Mouse (Mus musculus) lung, adult 2 months (tissue): ENCODE measurements around the gene Tmem189. TPM values are rescaled to one million over a fixed set of nuclear protein-coding genes. Genes with fewer than 3 reads are reported as not detected.

Experiments
- DNase-seq: peaks from one replicate; pipeline ENCODE4 v3.0.0; 2022
- H3K4me1 ChIP-seq: fragments of 200-500 bp; 2 replicates; pipeline ENCODE4 v1.6.1; 2011; ENCODE audit warnings: low read length; ENCODE audit not compliant: control insufficient read depth, insufficient read depth
- H3K4me3 ChIP-seq: fragments of 200-500 bp; replicated peaks from 2 replicates; pipeline ENCODE3; 2011; ENCODE audit warnings: low read depth, mild to moderate bottlenecking, control low read depth, low read length; ENCODE audit errors: extremely low read depth
- CTCF ChIP-seq: fragments of 200-500 bp; IDR thresholded peaks from 2 replicates; pipeline ENCODE4 v1.5.1; 2011; ENCODE audit warnings: mild to moderate bottlenecking, low read length, control low read depth; ENCODE audit not compliant: insufficient read depth
- POLR2A ChIP-seq: fragments of 200-500 bp; IDR thresholded peaks from 2 replicates; pipeline ENCODE4 v1.6.1; 2011; ENCODE audit warnings: low read depth, mild to moderate bottlenecking, control low read depth, low read length, borderline replicate concordance; ENCODE audit errors: extremely low read depth
- whole genome bisulfite sequencing: fragments of 180-500 bp; shearing (Covaris S2); methylation state at CpG from one replicate; pipeline ENCODE4 v1.1.7; 2018; 5-methylcytosine and 5-hydroxymethylcytosine counted together
- polyA plus RNA-seq: library from polyadenylated mRNA; depleted of rRNA; stranded (reverse); fragments of >200 nt; gene quantifications from 2 replicates; pipeline ENCODE4 v1.2.3, GENCODE M21; 2012

Gene Tmem189
- polyA plus RNA-seq, 1 experiment, result 113 TPM

DNA sequence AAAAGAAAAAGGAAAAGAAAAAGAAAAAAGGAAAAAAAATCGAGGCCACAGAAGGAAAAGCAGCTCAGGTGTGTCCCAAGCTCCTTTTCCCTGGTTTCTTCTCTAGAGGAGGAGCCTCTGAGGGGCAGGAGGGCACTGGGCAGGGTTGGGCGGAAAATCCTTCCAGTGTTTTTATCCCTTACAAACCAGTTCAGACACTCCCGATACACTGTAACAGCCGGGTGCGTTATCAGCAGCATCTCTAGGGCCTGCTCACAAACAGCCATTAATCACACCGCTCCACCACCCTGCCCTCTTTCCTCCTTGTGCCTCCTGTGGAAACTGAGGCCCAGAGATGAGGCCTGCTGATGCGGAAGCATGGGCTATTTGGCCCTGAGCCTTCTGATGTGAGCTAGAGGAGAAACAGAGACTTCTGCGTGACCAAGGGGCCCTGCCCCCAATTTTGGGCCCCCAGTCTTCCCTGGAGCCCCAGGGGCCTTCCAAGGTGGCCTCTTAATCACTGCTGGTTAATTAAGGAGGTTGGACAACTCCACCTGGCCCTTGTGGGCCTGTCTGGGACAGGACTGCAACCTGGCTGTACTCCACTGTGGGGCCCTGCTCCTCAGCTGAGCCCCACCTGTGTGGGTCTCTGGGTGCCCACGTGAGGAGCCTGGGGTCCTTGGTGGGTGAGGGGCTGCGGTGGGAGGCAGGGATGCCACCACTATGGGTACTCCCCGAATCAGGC lies 31.7 kb upstream of the Tmem189 start:
- Histone ChIP-seq H3K4me3 (no peak overlapping the region), H3K4me1 (no peaks in the 10 kb centered on the region)
- 76% methylated on average over 11 of the region's 11 CpGs for WGBS
- no peak for DNase-seq
- no peak for TF ChIP-seq POLR2A
- no peak for TF ChIP-seq CTCF

DNA sequence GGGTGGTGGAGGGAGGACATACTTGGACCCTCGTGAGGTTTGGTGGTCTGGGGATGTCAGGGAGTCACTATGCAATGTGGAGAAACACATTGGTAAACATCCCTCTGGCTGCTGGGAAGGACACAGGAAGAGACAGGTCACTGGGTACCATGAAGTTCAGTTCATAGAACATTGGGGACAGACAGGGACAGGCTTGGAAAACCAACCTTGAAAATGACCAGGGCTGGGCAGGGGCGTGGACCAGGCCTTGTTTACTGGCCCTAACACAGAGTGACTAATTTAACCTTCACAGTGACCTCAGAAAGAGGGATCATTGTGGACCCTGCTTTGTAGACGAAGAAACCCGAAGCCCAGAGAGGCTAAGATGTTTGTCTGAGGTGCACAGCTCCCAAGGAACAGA lies 29.9 kb upstream of the Tmem189 start:
- no peak for DNase-seq
- Histone ChIP-seq H3K4me1 (no peaks in the 10 kb centered on the region), H3K4me3 (no peak overlapping the region)
- WGBS, result 81% methylated on average over 4 of the region's 4 CpGs
- TF ChIP-seq CTCF (no peak), POLR2A (no peak)

DNA sequence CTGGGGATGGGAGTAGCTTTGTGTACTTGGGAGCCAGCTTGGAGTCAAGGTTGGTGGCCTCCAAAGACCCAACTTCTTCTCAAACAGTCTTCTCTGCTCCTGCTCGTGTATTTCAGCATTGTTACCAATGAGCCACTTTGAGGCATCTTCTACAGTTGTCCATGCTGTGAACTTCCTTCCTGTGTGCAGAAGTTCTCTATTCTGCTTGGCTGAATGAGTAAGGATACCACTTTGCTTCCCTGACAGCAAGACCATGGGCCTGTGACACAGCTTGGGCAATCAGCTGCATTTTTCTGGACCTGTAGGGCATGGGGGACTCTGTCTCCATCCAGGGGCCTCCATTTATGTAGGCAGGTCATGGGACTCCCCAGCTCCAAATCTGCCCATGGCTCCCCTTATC lies 27.6 kb upstream of the Tmem189 start:
- Histone ChIP-seq H3K4me3 (no peak overlapping the region), H3K4me1 (peaks cover 5% of the 10 kb centered on the region)
- TF ChIP-seq CTCF, result no peak
- no peak for TF ChIP-seq POLR2A
- 70% methylated on average over 1 of the region's 1 CpGs for WGBS
- DNase-seq, result no peak

DNA sequence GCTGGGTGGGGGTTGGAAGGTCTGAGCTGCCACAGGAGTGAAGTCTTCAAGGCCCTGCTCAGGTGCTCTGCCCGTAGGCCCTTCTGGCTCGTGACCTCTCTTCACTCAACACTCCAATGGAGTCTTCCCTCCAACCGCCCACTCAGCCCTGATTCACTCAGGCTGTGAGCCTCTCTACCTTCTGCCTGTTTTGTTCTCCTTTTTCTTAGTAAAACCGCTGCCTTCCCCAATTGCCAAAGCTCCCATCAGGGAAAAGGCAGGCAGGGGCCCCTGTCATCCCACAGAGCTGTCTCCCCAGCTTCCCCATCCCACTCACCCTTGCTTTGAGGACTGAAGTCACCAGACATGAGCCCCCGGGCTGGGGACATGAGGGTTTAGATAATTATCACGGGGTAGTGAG lies 25.4 kb upstream of the Tmem189 start:
- H3K4me3 ChIP-seq, result no peak overlapping the region
- WGBS, result 62% methylated on average over 6 of the region's 6 CpGs
- no peak for DNase-seq
- peaks cover 5% of the 10 kb centered on the region for H3K4me1 ChIP-seq
- TF ChIP-seq POLR2A (no peak), CTCF (no peak)

DNA sequence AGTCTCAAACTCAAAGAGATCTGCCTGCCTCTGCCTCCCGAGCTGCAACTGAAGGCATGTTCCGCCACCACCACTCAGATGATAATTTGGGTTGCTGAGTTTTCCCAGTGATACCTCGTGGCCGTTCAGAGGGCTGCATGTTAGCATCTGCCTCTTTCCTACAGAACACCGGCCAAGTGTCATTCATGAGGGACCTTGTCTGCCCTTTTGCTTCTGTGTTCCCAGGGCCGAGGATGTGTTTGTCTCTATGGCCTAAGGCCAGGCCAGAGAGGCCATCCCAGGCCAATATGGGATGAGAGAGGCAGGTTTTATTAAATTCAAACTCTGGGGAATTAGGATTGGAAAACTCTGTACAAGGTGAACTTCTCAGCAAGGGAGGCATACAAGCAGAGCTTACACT lies 24.7 kb upstream of the Tmem189 start:
- TF ChIP-seq POLR2A (no peak), CTCF (no peak)
- Histone ChIP-seq H3K4me1 (peaks cover 5% of the 10 kb centered on the region), H3K4me3 (no peak overlapping the region)
- 67% methylated on average over 6 of the region's 6 CpGs for WGBS
- DNase-seq, result no peak

DNA sequence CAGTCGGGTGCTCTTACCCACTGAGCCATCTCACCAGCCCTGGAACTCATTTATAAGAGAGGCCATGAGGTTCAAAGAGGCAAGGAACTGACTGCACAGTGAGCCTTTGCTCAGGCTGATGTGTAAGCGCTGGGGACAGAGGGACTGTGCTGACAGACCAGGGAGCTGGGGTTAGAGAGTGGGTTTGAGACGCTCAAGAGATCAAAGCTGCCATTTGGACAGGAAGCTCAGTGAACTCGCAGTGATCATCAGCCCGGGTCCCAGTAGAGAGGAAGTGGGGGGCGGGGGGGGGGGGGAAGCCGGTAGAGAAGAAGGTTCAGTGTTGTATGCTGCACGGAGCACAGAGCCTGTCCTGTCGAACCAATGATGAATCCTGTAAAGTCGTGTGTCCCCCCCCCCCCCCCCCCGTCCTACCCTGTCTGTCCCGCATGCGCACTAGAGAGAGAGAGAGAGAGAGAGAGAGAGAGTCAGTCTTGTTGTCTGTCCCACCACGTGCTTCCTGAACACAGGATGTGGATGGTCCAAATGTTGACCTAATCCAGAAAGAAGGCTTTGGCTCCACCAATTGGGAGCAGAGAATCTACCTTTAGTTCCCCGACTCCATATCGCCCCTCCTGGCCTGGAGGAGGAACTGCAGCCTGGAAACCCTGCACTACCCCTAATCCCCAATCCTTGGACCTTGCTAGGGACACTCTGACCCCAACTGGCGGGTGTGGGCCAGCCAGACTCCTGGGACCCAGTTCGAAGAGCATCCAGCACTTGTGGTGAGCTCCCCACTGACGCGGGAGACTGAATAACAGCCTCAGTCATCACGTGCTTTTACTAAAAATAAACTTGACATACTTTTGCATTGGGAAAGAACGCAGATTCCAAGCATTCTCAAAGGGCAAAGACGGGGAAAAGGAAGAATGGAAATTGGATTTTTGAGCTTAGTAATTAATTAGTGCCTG lies 23.5 kb upstream of the Tmem189 start:
- no peak overlapping the region for H3K4me3 ChIP-seq
- 33% methylated on average over 20 of the region's 23 CpGs for WGBS
- peak; percentile 13; the same call in 1 of the 2 replicates for TF ChIP-seq POLR2A
- peak; percentile 67 for TF ChIP-seq CTCF
- DNase-seq, result no peak
- H3K4me1 ChIP-seq, result peaks cover 5% of the 10 kb centered on the region

DNA sequence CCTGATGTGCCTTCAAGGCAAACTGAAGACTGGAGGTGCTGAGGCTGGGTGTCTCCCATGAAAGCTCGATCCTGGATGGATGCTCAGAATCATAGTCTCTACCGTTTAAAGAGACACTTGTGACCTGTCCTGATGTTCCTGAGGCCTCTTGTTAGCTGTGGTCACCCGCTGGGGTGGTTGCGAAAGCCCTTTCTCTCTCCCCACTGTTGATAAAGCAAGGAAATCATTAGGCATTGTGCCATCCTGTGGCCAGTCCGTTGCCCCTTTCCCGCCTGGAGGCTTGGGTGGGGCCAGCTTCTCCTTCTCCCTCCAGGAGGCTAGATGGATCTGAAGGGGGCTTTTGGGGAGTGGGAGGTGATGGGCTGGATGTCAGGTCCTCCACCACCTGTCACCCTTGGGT lies 21.0 kb upstream of the Tmem189 start:
- TF ChIP-seq POLR2A (no peak), CTCF (no peak)
- Histone ChIP-seq H3K4me3 (no peak overlapping the region), H3K4me1 (peaks cover 5% of the 10 kb centered on the region)
- DNase-seq, result no peak
- whole genome bisulfite sequencing, result 32% methylated on average over 6 of the region's 6 CpGs

DNA sequence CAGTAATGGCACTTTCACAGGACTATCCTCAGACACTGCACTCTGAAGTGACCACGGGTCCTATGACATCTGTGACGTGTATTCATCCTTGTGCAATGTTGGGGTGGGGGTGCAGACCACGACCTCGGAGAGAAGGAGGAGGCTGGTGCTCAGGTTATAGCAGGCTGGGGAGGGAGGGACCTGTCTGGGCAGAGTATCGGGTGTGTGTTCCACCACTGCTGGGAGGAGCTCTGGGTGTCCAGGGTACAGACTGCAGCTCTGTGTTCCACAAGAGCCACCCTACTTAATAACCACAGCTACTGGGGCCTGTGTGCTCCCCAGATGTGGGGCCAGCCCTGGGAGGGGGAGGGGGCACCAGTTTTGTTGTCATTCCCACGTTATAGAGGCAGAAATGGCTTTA lies 20.3 kb upstream of the Tmem189 start:
- no peak for DNase-seq
- 64% methylated on average over 6 of the region's 6 CpGs for WGBS
- Histone ChIP-seq H3K4me1 (peaks cover 5% of the 10 kb centered on the region), H3K4me3 (no peak overlapping the region)
- TF ChIP-seq POLR2A, result no peak
- no peak for TF ChIP-seq CTCF

DNA sequence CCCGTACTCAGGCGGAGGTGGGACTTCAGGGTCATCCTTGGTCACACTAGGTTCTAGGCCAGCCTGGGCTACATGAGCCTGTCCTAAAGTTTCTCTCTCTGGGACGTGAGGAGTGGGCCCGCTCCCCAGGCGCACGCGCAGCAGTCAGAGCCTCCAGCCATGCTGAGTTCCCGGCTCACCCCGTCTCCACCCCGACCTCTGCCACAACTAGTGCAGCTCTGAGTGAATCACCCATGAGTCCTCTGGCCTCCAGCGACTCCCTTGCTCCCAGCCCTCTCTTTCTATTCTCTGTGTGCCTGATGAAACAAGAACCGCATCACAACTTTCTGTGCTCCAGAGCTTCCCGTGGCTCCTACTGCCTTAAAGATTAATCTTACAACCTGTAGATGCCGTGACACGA lies 18.8 kb upstream of the Tmem189 start:
- 67% methylated on average over 15 of the region's 15 CpGs for WGBS

More for the DNA sequence above, 18.8 kb upstream of the Tmem189 start:
- TF ChIP-seq CTCF (no peak), POLR2A (no peak)
- no peak for DNase-seq
- H3K4me3 ChIP-seq, result no peak overlapping the region
- H3K4me1 ChIP-seq, result peaks cover 1% of the 10 kb centered on the region; the same call in 1 of the 2 replicates
